Mouse (Mus musculus) heart, adult 11 months (tissue): ENCODE measurements around the gene Akt3.

Source experiments
- DNase-seq: peaks from one replicate; pipeline ENCODE4 v3.0.0; 2022

Gene Akt3

DNA sequence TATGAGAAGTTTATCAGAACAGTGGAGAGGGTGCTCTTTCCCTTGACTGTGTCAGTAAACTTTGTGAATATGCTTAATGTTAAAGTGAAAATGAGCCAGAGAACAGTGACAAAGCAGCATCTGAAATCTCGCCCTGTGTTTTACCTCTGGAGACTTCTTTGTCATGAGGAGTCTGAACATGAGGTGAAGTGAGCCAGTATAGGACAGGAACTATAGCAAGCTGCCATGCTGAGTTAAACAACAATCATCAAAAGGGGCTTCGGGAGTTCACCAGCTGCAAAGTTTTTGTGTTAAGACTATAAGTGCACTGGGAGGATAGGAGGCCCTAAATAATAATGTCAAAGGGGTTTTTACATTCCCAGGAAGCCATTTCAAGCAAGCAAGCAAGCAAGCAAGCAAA lies 71.3 kb downstream of the Akt3 start:
- DNase-seq: no peak

DNA sequence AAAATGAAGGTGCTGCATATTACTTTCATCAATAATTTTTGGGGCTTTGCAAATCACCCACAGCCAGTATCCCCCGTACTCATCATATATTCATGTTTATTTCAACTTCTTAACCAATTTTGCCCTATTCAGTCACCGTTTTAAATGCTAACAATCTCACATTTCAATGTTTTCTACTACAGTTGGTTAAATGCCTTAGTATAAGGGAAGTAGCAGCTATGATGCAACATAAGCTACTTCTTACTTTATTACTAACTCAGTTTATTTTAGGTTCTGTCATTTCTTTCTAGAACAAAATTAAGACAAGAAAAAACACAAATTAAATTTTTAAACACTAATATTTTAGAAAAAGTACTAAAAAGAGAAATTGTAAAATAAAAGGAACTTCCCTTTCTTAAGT lies 78.4 kb downstream of the Akt3 start:
- no peak for DNase-seq

DNA sequence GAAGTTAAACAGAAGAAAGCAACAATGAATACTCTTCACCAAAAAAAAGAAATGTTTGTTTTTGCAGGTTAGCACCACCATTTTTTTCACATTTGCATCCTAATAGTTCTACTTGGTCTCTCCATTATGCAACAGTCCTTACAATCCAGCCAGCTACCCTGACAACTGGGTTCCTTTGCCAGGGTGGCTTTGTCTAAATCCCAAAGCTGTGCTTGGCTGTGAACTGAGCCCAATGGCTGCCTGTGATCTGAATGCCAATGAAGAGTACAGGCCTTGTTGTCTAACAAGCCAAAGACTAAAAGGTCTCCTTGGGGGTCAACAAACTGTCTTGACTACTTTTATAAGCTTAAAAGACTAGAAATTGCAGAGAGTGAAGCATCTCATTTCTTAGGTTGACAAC lies 82.6 kb downstream of the Akt3 start:
- no peak for DNase-seq

DNA sequence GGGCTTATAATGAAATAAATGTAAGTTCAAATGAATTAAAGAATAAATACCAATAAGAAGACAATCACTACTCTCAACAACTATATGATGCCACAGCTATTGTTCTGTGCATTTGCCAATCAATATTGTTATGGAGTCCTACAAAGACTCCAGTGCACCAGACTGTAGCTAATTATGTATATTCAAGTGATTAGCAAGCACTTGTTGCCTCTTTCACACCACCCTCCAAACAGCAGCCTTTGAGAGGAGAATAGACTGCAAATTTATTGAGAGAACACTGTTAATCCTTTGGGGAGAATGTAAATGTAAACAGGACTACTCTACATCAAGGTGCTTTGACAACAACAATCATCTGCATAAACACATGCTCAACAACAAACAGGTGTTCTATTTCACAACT lies 86.7 kb downstream of the Akt3 start:
- no peak for DNase-seq

DNA sequence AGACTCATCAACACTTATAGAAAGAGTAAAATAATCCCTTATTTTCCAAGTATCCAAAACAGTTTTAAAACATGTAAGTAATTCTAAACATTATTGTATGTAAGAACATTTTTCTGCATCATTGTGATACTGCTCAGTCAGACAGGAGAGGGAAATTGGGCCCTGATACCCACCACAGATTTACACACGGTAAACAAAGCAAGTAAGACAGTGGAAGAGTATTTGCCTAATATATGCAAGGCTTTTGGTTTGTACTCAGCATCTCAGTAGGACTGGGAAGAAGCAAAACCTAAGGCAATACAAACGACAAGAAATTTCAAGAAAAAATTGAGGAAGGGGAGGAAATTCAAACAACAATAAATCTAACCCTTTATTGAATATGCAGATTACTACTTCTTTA lies 92.2 kb downstream of the Akt3 start:
- no peak for DNase-seq

DNA sequence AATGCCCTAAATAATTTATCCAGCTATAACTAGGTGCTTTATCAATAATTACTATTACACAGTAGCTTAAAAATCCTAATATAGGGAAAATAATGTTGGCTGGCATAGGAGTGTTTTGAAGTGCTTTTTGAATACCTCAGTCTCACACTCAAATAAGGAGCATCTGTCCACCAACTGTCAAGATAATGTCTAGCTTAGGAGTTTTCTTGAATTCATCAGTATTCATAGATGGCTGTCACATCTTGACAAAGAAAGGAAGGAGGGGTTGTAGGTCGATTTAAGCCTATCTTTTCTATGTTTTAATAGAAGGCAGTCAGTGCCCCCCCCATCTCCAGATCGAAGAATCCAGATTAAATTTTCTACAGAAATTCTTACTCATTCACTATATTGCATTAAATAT lies 92.7 kb downstream of the Akt3 start:
- DNase-seq: no peak

DNA sequence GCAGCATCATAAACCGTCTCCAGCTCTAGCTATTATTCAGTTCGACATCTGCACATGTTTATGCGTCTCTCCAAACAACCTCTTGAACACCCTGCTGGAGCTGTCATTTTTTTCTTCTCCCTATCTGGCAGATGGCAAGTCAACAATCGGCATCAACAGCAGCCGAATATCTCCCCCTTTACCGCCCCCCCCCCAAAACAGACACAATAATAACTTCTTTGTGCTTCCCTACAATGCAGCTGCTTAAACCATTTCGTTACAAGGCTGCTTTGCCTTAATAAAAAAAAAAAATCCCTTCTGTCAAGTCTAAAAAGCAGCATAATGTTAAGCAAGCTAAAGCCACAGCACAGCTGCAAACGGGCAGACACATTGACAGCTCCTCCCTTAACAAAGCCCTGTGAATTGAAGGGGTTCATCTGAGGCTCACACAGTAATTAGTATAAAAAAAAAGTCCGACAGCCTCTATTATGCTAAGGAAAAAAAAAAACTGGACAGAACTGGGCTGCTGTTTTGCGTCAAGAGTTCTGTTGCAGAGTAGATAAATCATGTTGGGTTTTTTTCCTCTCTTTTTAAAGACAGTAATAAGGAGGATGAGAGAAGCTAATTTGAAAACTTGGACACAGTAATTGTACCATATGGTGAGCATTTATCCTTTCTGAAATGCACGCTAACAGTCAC lies 107.5 kb downstream of the Akt3 start:
- DNase-seq: peak; percentile 88

DNA sequence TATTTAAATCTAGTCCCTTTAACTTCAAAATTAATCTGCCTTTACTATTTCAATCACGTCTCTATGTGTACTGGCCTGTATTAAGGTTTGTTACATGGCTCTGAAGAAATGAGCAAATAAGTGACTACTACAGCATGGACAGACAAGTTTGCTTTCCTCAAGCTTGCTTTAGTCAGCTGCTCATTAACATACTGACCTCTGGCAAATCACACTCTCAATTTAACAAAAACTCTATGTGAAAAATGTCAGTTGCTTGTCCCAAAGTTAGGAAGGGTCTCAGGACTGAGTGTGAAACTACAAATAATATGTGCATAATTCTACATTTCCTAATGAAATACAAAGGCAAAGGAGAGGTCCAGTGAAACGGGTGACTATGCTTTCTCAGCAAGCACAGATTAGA lies 109.3 kb downstream of the Akt3 start:
- no peak for DNase-seq

DNA sequence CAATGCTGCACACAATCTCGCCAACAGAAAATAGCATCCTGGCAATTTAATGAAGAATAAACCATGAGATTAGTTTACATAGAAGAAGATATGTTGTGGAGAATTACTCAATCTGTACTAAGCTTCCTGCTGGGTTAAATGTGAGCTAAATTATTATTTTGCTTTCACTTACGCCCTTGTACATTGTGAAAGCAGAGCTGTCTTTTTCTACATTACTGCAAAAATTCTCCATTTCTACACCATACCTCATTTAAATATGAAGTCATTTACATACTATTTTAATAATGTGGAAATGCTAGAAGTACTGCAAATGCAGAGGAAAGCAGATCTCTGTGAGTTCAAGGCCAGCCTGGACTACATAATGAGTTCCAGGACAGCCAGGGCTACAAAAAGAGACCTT lies 116.5 kb downstream of the Akt3 start:
- no peak for DNase-seq

DNA sequence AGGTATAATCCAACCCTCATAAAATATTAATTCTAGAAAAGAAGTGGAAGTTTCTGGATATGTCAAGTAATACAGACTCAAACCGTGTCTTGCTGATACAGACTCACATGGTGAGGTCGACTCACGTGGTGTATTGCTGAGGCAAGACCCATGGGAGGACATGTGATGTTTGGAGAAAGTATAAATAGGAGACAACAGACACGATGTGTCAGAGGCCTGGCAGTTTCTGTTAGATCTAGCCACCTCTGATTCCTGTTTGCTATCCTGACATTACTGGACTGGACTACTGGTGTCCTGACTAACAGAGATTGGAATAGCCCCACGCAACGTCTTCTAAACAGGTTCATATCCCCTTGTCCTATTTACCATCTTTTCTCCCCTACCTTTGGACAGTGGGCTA lies 118.4 kb downstream of the Akt3 start:
- DNase-seq: peak; percentile 92

DNA sequence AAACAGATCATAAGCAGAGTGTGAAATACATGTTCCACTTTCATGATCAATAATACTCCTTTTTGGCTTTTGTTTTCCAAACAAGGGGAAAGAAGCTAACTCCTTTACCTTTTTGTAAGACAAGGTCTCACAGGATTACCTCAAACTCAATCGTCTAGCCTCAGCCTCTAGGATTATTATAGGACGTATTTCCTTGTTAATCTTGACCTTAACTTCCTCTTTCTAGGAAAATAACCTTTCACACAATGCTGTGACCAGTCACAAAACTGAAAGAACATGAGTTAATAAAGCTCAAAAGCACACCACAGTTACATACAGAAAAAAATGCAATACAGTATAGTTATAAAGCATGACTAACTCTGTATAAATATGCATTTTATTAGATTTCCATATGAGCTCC lies 126.5 kb downstream of the Akt3 start:
- no peak for DNase-seq

DNA sequence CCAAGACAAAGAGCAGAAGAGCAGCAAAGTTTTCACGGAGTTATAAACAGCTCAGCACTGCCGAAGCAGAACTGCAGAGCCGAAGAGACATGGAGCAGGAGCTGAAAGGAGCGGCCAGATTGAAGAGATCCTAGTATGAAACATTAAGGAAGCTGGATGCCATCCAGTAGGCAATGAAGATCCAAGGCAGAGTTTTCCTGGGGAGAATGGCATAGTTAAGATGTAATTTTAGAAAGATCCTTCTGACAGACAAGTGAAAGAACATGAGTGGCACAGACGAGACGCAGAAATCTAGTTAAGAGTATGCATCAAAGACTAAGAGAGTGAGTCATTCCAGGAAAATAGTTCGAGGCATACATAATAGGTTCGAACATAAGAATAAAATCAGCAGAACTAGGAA lies 131.3 kb downstream of the Akt3 start:
- DNase-seq: no peak

DNA sequence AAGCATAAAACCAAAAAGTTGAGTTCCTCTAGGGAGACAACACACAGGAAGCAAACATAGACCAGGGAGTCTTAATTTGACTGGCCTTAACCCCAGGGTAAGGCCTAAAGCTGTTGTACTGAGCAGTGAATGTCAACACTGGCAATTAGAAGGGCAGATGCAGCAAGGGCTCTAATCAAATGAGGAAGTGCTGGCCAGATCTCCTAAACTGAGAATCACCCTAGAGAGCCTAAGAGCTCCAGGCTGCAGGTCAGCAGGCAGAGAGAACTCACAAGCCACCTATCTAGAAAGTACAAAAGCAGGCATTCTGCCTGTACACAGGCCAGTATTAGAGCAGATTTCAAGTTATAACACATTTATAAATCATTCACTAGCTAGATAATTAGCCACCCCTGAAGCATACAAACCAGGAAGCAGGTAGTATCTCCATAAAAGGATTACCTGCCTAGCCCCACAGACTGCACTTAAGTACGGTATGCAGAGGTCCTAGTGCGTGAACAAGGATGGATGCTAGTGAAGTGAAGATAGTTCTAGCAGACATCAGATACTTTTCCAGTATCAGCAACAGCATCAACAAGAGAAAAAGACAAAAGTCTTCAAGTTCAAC lies 147.2 kb downstream of the Akt3 start:
- DNase-seq: peak; percentile 81

DNA sequence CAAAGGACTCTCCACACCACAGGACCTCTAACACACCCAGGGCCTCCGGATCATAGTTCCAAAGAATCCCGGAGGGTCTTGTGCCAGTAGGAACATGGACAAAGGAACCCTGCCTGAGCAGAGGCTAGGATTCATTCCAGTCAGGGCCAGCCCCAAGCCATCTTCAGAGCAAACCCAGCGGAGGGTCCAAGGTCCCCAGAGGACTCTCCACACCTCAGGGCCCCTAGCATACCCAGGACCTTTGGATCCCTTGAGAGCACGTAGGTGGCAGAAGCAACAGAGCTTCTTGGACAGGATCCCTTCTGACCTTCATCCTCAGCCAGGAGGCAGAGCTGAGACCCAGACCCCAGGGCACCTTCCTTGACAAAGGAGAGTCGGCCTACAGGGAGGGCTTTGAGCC lies 167.5 kb downstream of the Akt3 start:
- peak; percentile 77 for DNase-seq

DNA sequence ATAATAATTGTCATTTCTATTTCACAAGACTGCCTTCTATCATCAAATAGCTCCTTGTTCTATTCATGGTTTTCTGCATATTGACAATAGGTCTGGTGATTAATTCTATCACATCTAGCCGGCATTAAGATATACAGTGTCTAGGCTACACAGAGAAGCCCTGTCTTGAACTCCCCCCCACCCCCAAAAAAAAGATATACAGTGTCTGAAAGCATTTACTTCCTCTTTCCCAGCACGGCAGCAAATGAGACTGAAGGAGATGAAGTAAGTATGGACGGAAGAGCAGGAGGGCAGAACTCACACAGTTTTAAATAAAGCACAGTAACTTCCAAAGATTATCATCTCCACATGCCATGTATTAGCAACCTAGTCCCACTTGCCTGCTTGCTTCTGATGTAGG lies 168.5 kb downstream of the Akt3 start:
- no peak for DNase-seq

DNA sequence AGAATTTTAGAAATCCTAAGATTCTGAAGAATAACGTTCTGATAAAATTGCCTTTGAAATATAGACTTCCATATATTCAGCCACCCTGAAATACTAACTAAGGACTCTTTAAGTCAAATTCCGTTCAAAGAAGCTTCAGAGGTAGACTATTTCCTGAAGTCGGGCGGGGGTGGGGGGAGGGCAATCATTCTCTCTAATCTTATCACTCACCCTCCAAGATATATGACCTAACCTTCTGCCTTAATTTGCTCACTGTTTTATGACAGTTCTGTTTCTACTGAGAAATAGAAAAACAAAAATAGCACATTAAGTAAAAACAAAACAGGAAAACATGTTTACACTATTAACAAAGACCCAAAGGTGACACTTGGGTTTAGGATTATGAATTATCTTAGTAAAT lies 169.0 kb downstream of the Akt3 start:
- no peak for DNase-seq

DNA sequence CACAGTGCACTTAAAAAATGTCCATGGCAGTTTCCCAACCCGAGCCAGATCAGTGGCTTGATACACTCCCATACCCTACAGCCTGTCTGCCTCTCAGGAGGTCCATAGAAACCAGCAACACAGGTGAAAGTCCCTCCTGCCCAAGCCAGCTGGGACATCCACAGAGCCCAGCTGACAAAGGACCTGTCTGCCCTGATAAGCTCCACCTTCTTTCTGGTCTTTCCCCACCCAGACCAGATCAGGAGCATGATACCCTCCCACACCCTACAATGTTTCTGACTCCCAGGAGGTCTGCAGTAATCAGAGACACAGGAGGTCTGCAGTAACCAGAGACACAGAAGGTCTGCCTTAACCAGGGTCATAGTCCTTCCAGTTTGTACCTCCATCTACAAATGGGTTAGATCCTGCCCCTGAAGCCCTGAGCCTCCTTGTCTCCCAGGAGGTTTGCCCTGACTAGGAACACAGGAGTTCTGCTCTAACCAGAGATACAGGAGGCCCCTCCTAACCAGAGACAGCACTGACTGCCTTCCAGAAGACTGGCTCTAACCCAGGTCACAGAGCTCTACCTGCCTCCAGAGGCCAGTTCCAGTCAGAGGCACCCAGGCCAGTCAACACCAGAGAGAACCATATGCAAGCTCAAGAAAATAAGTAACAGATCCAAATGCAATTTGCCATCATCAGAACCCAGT lies 175.9 kb downstream of the Akt3 start:
- peak; percentile 86 for DNase-seq

DNA sequence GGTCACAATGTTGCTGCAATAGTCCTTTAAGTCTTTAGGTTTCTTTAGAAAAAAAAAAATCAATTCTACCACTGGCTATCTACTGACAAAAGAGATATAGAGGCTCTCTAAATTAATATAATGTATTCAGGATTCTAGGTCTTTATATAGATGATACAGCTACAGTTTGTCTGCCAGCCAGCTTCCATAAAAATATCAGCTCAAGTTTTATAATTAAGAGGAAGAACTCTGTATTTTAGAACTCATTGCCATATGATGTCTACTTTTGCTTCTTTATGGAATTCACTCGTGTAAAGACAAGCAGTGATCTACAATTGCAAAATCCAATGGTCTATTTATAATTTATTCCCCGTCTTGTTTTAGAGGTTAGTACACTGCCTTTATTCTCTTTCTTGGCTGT lies 188.8 kb downstream of the Akt3 start:
- DNase-seq: no peak

DNA sequence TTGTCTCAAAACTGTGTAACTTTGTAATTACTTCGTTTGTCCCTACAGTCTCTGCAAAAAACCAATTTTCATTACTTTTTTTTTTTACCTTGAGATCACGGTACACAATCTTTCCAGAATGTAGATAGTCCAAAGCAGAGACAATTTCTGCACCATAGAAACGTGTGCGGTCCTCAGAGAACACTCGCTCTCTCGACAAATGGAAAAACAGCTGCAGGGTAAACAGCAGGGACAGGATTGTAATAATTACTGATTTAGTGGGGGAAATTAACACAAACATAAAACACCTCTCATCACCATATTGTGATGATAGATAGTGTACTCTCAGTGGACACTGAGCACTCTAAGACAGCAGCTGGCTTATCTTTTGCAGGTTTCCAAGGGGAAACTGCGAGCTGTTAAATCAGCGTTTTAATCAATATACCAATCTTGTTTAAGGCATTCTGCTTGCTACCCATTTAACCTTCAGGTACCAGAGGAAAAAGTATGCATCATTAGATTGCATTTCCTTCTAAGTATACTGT lies 190.8 kb downstream of the Akt3 start:
- DNase-seq: no peak

DNA sequence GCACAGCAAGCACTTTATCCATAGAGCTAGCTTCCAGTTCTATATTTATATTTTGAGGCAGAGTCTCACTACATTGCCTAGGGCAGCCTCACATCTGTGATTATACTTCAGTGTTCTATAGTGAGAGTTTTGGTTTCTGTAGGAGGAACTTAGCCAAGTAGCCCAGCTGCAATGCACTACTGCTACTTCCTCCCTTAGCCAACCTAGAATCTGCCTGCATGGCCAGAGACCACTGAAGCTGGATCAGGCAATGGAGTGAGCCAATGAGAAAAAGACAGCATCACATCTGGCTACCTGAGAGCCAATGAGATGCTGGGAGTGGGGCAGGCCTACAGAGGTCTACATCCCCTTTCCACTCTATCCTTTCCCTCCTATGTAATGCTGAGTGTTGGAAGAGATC lies 192.3 kb downstream of the Akt3 start:
- DNase-seq: peak; percentile 86

DNA sequence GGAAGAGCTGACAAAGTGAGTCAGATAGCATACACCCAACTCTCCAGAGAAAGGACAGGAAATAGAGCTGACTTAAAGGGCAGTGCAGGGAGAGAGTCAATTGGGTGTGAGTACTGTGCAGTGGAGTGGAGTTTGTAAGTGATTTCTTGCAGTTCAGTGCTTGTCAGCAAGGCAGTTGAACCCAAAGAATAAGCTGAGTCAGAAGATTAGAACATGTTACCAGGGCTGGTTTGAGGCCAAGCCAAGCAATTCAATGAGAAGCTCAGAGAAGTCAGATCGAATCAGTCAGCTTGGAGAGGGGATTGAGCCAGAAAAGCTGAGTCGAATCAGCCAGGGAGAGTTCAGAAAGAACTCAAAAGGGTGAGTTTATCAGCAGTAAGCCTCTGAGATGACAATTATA lies 196.2 kb downstream of the Akt3 start:
- no peak for DNase-seq

DNA sequence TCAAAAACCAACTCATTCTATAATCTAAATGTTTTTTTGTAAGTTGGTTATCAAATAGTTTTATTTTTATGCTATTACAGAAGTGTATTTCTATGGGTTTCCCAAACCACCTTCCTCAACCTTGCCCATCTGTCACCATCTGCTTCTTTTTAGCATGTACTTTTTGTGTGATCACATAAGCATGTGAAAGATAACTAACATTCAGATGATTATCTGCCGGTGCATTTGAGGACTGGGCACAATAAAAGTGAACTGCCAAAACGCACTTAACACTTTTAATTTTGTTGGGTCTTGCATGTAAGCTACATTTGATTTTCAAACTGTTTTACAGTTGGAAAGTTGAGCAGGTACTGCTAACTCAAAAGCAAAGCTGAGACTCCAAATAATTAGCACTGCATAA lies 203.1 kb downstream of the Akt3 start:
- no peak for DNase-seq

DNA sequence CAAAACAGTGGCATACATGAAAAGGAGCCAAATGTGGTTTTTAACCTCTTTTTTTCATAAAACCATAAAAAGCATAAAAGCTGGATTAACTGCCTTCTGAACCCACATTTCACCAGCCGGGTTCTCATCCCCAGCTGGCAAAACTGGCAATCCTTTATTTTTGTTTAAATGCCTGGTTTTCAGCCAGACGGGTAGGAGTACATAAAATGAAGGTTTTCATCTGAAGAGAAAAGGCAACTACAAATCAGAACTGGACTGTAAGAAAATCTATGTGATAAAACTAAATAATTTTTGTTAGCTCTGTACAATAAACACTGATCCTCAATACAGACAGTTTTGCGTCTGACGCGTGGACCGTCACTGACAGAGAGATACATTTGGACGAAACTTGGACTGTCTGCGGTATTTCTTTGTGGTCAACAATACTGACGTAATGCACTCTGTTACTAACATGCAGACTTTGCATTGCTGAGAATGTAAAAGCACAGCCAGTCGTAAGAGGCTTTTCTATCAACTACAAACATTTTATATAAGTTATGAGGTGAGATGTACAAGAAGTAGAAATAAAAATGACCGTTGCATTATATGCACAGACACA lies 206.5 kb downstream of the Akt3 start:
- no peak for DNase-seq

DNA sequence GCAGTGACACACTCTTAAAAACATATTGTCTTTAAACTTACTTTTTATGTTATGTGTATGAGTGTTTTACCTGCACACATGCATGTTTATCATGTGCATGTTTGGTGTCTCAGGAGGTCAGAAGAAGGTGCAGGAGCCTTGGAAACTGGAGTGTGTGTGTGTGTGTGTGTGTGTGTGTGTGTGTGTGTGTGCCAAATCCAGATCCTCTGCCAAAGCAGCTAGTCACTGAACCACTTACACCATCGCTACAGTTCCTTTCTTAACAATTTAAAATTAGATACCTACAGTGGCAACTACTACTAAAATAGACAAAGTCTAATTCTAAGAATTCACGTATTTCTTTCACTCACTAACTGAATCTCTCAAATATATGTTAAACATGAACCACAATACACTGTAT lies 209.2 kb downstream of the Akt3 start:
- DNase-seq: no peak
